Mouse (Mus musculus) forebrain, embryonic 12.5 days (tissue): ENCODE measurements at regions not wholly inside any gene's neighbourhood (a gene's known extent, or its start where the extent isn't known, plus 50 kb on each side); places are given as distances from the start of the nearest gene placed in this dataset.

Source experiments
- ATAC-seq: fragments of 200-750 bp; cut with Nextera tagmentation; 2 replicates; pipeline ENCODE4 v1.8.0; 2017; ENCODE audit warnings: moderate TSS enrichment; ENCODE audit not compliant: low FRiP score
- H3K27ac ChIP-seq: fragments of 300-500 bp; sonication (generic); 2 replicates; pipeline ENCODE4 v1.5.1; 2016; ENCODE audit warnings: mild to moderate bottlenecking
- H3K27me3 ChIP-seq: fragments of 300-500 bp; sonication (generic); 2 replicates; pipeline ENCODE4 v1.6.1; 2016; ENCODE audit warnings: mild to moderate bottlenecking
- H3K36me3 ChIP-seq: fragments of 300-500 bp; sonication (generic); replicated peaks from 2 replicates; pipeline ENCODE4 v1.6.1; 2016; ENCODE audit warnings: mild to moderate bottlenecking
- H3K4me1 ChIP-seq: fragments of 300-500 bp; sonication (generic); 2 replicates; pipeline ENCODE4 v1.6.1; 2016
- H3K4me2 ChIP-seq: fragments of 300-500 bp; sonication (generic); 2 replicates; pipeline ENCODE4 v1.6.1; 2016; ENCODE audit warnings: mild to moderate bottlenecking, moderate library complexity
- H3K4me3 ChIP-seq: fragments of 300-500 bp; sonication (generic); replicated peaks from 2 replicates; pipeline ENCODE4 v1.5.1; 2016; ENCODE audit warnings: mild to moderate bottlenecking
- H3K9ac ChIP-seq: fragments of 300-500 bp; sonication (generic); 2 replicates; pipeline ENCODE4 v1.6.1; 2016; ENCODE audit warnings: mild to moderate bottlenecking
- H3K9me3 ChIP-seq: fragments of 300-500 bp; sonication (generic); 2 replicates; pipeline ENCODE4 v1.6.1; 2016
- WGBS: fragments of 180-500 bp; shearing (Covaris S2); methylation state at CpG from one replicate; pipeline ENCODE4 v1.1.7; 2016; 5-methylcytosine and 5-hydroxymethylcytosine counted together

- peak overlapping the region; percentile 46; the same call in 1 of the 2 replicates for H3K27ac ChIP-seq
- H3K9me3 ChIP-seq = peaks cover 6% of the 10 kb centered on the region; the same call in 1 of the 2 replicates
- 44% methylated on average over 13 of the region's 13 CpGs for WGBS
- peak overlapping the region; percentile 25; the same call in 1 of the 2 replicates for H3K4me2 ChIP-seq
- no peaks in the 10 kb centered on the region for H3K36me3 ChIP-seq
- 0 out of 2 replicates have a peak, but pooled peaks have one; percentile 18 for ATAC-seq
- no peak overlapping the region for H3K9ac ChIP-seq
- H3K27me3 ChIP-seq = peaks cover 14% of the 10 kb centered on the region; the same call in 1 of the 2 replicates
- no peak overlapping the region for H3K4me3 ChIP-seq
- H3K4me1 ChIP-seq = peaks cover 26% of the 10 kb centered on the region
These were observed 98.5 kb downstream of the Mis18a start for GRCm38 (mm10) chr16:90628605-90629120.

DNA sequence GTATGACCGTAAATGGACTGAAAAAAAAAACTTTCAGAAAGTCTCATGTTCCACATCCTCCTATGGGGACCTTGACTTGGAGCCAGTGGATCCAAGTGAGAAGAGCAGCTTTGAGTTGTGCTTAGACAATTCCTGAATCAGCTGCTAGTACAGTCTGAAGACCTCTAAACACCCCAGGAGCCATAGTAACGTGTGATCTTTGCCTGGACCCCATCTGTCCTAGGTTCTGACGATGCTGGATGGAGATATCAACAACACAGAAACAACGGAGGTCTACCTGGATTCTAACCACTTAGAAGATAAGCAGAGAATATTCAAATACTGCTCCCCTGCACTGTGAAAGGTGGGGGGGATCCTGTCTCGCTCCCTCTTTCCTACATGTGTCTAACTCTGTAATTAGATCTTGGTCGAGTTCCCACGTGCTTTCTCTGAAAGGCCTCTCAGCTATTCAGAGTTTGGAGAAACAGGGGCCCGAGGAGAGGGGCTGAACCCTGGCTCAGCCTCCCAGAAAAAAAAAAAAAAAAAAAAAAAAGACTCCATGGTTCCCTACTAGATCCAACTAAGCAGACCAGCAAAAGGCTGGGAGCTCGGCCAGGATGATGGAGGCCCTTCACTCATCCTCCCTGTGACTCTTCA, 101.1 kb downstream of the Mis18a start:
- Histone ChIP-seq H3K4me2 (no peak overlapping the region), H3K9me3 (peaks cover 6% of the 10 kb centered on the region; the same call in 1 of the 2 replicates), H3K4me3 (no peak overlapping the region), H3K9ac (no peak overlapping the region), H3K27ac (no peak overlapping the region), H3K36me3 (no peaks in the 10 kb centered on the region), H3K27me3 (peaks cover 12% of the 10 kb centered on the region; the same call in 1 of the 2 replicates), H3K4me1 (peaks cover 47% of the 10 kb centered on the region)
- no peak for ATAC-seq
- WGBS = 80% methylated on average over 9 of the region's 9 CpGs

DNA sequence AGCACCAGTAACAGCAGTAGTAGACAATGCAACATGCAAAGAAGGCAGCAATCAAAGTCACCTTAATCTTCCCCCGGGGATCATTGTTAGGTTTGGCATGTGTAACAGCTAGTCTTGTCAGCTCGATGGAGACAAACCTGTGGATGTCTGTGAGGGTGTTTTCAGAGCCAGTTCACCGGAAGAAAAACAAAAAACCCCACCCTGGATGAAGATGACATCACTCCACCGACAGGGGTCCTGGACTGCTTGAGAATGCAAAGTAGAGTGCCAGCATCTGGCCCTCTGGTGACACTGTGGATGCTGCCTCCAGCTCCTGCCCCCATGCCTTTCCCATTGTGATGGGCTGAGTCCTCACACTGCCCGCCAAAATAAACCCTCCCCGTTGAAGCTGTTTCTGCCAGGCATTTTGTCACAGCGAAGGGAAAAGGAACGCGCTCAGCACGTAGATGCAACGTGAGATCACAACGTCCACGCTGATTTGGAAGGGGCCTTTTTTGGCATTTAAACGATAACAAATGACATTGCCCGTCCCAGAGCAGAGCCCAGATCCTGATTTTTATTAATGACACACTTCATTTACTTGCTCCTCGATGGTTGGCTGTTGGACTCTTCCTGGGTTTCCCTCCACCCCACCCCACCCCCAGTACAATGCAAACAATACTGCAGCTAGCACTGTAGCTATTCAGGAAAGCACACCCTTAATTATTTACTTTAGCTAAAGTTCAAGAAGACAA, 101.7 kb downstream of the Mis18a start:
- ATAC-seq = no peak
- no peaks in the 10 kb centered on the region for H3K36me3 ChIP-seq
- no peak overlapping the region for H3K4me2 ChIP-seq
- H3K4me3 ChIP-seq = no peak overlapping the region
- peaks cover 47% of the 10 kb centered on the region for H3K4me1 ChIP-seq
- H3K27me3 ChIP-seq = peaks cover 10% of the 10 kb centered on the region; the same call in 1 of the 2 replicates
- peaks cover 6% of the 10 kb centered on the region; the same call in 1 of the 2 replicates for H3K9me3 ChIP-seq
- 81% methylated on average over 16 of the region's 16 CpGs for WGBS
- no peak overlapping the region for H3K27ac ChIP-seq
- H3K9ac ChIP-seq = no peak overlapping the region

DNA sequence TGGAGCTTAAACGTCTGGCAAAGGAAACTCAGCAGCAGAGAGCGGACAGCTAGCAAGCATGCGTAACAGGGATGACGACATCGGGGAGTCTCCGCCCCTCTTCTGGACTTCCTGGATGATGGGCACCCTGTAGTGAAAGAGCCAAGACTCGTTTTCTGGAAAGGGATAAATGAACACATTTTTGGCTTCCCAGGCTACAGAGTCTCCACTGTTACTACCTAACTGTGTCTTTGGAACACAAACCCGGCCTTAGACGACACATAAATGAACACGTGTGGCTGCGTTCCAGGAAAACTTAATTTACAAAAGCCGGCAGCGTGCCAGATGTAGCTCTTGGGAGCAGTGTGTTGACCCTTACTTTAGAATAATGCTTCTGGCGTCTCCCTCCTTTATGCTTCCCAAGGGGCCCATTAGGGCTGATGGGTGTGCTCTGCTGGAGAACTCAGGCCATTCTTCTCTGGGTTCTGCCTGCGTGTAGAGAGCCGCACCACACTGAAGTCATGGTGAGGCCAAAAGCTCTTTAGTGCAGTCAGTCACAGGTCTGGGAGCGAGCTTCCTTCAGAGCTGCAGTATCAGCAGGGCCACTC, 103.1 kb downstream of the Mis18a start:
- Histone ChIP-seq H3K27me3 (peaks cover 5% of the 10 kb centered on the region; the same call in 1 of the 2 replicates), H3K4me3 (no peak overlapping the region), H3K27ac (peak overlapping the region; percentile 20; the same call in 1 of the 2 replicates), H3K36me3 (no peaks in the 10 kb centered on the region), H3K9ac (no peak overlapping the region), H3K9me3 (peaks cover 6% of the 10 kb centered on the region; the same call in 1 of the 2 replicates), H3K4me2 (no peak overlapping the region), H3K4me1 (peaks cover 38% of the 10 kb centered on the region)
- 66% methylated on average over 17 of the region's 17 CpGs for WGBS
- no peak for ATAC-seq

- 64% methylated on average over 8 of the region's 8 CpGs for WGBS
- H3K27me3 ChIP-seq = no peaks in the 10 kb centered on the region
- H3K4me3 ChIP-seq = no peak overlapping the region
- H3K27ac ChIP-seq = peak overlapping the region; percentile 68
- H3K4me1 ChIP-seq = peaks cover 32% of the 10 kb centered on the region
- H3K9me3 ChIP-seq = peaks cover 6% of the 10 kb centered on the region; the same call in 1 of the 2 replicates
- ATAC-seq = no peak
- H3K36me3 ChIP-seq = no peaks in the 10 kb centered on the region
- H3K9ac ChIP-seq = no peak overlapping the region
- no peak overlapping the region for H3K4me2 ChIP-seq
These were observed 104.5 kb downstream of the Mis18a start for GRCm38 (mm10) chr16:90622677-90623225.

DNA sequence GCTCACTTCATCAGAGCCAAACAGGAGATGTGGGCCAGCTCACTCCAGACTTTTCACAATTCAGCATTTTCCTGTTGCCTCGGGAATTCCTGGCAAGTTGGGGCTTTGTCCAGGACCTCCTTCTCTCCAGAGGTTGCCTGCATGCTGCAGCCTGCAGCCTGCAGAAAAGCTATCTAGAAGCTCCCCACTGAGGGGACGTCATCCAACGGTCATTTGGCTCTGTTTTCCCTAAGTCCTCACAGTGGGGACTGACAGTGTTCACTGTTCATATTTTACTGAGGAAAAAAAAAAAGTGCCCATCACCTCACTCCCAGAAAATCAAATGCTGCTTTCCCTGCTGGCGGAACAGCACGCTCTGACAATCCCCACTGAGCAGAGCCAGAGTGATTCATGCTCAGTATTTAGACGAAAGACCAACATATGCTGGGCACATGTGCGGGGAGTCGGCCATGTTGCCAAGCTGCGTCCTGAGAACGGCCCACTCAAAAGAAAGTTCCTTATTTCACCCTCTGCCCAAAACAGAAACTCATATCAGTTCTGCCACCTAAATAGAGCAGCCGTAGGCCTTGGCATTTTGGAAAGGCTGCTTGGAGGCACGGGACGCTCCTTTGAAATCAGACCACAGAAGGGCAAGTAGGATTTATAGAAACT, 105.3 kb downstream of the Mis18a start:
- Histone ChIP-seq H3K4me1 (peaks cover 32% of the 10 kb centered on the region), H3K36me3 (no peaks in the 10 kb centered on the region), H3K9me3 (0 out of 2 replicates have a peak, but pooled peaks cover 1% of the 10 kb centered on the region), H3K27me3 (no peaks in the 10 kb centered on the region), H3K9ac (no peak overlapping the region), H3K27ac (peak overlapping the region; percentile 68), H3K4me2 (no peak overlapping the region), H3K4me3 (no peak overlapping the region)
- no peak for ATAC-seq
- WGBS = 48% methylated on average over 13 of the region's 13 CpGs

GRCm38 (mm10) chr16:90619565-90620311, 107.5 kb downstream of the Mis18a start:
- Histone ChIP-seq H3K27me3 (no peaks in the 10 kb centered on the region), H3K27ac (no peak overlapping the region), H3K4me1 (peaks cover 32% of the 10 kb centered on the region), H3K36me3 (no peaks in the 10 kb centered on the region), H3K9ac (no peak overlapping the region), H3K4me3 (no peak overlapping the region), H3K9me3 (no peaks in the 10 kb centered on the region), H3K4me2 (no peak overlapping the region)
- ATAC-seq = no peak
- 84% methylated on average over 13 of the region's 13 CpGs for WGBS

GRCm38 (mm10) chr16:90615791-90616190, 111.4 kb downstream of the Mis18a start:
- ATAC-seq = no peak
- Histone ChIP-seq H3K9me3 (no peaks in the 10 kb centered on the region), H3K4me3 (no peak overlapping the region), H3K9ac (no peak overlapping the region), H3K4me1 (no peaks in the 10 kb centered on the region), H3K27me3 (no peaks in the 10 kb centered on the region), H3K27ac (no peak overlapping the region), H3K36me3 (no peaks in the 10 kb centered on the region), H3K4me2 (no peak overlapping the region)
- 87% methylated on average over 10 of the region's 10 CpGs for WGBS

DNA sequence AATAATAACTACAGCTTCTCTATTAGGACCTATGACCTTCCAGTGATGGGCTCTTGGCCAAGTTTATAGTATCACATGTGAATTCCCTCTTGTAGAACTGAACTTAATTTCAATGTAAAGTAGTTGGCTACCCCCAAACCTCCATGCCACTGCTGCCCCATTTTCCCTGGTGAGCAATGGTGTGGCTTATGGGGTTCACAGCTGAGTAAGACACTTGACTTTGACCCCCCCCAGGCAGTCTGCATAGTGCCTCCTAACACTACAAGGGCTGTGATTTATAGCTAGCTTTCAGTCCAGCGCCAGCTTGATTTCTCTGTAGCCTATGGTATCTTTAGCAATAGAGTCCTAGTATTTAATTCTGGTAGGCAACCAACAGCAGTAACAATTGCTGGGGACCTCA, 113.1 kb downstream of the Mis18a start:
- Histone ChIP-seq H3K36me3 (no peaks in the 10 kb centered on the region), H3K9me3 (no peaks in the 10 kb centered on the region), H3K4me3 (no peak overlapping the region), H3K4me2 (no peak overlapping the region), H3K27me3 (no peaks in the 10 kb centered on the region), H3K27ac (no peak overlapping the region), H3K4me1 (no peaks in the 10 kb centered on the region), H3K9ac (no peak overlapping the region)
- ATAC-seq = no peak
- WGBS = 94% methylated on average over 1 of the region's 1 CpGs

DNA sequence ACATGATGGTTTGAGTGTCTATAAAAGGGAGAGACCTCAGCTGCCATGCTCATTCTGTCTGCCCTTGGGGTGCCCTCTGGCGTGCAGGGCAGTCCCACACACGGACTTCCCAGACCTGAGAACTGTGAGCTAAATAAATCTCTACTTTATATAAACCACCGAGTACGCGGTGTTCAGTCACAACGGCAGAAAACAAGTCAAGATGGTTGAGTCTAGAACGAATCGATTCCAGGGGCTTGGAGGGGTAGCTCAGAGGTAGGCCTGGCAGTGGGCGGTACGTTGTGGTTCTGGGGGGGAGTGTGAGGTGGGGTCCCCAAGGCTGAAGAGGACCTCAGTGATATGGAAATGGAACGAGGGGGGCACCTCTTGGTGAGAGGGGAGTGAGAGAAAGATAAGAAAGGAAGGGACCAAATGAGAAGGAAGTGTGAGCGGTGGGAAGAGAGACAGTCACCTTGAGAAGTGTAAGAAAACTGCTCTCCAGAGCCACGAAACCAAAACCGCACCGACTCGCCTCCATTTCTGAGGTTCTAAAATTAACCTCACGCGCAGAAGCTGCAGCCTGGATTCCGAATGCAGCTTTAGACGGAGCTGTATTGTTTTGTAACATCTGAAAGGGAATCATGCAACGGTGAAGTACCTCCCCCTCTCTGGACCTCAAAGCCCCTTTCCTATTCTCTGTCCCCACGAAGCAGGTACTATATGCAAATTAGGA, 117.0 kb downstream of the Mis18a start:
- Histone ChIP-seq H3K4me3 (no peak overlapping the region), H3K4me1 (no peaks in the 10 kb centered on the region), H3K36me3 (no peaks in the 10 kb centered on the region), H3K9ac (no peak overlapping the region), H3K27ac (no peak overlapping the region), H3K9me3 (no peaks in the 10 kb centered on the region), H3K4me2 (no peak overlapping the region), H3K27me3 (no peaks in the 10 kb centered on the region)
- ATAC-seq = no peak
- 89% methylated on average over 22 of the region's 22 CpGs for WGBS
